Mouse (Mus musculus) lung, embryonic 14.5 days (tissue): Measurements from ENCODE around the gene Atl3. TPM values are rescaled to one million over a fixed set of nuclear protein-coding genes. Genes with fewer than 3 reads are reported as not detected.
A peak's percentile ranks its signal among the peaks of the same experiment; 100 is the strongest.

Experiments
- ATAC-seq: fragments of 200-750 bp; cut with Nextera tagmentation; 2 replicates; pipeline ENCODE4 v1.8.0; 2017; ENCODE audit warnings: mild to moderate bottlenecking, moderate TSS enrichment, moderate library complexity; ENCODE audit not compliant: insufficient read depth
- DNase-seq: peaks from one replicate; pipeline ENCODE4 v3.0.0-alpha.2; 2015
- H3K27ac ChIP-seq: fragments of 300-500 bp; sonication (generic); 2 replicates; pipeline ENCODE4 v1.5.1; 2014; ENCODE audit warnings: low read depth, mild to moderate bottlenecking, moderate library complexity
- H3K27me3 ChIP-seq: fragments of 300-500 bp; sonication (generic); 2 replicates; pipeline ENCODE4 v1.6.1; 2014; ENCODE audit warnings: low read length, control low read depth; ENCODE audit not compliant: insufficient read depth
- H3K36me3 ChIP-seq: fragments of 300-500 bp; sonication (generic); 2 replicates; pipeline ENCODE4 v1.6.1; 2014; ENCODE audit warnings: control low read depth; ENCODE audit not compliant: insufficient read depth
- H3K4me1 ChIP-seq: fragments of 300-500 bp; sonication (generic); 2 replicates; pipeline ENCODE4 v1.6.1; 2014; ENCODE audit warnings: antibody characterized with exemption, control low read depth; ENCODE audit not compliant: insufficient read depth
- H3K4me2 ChIP-seq: fragments of 300-500 bp; sonication (generic); 2 replicates; pipeline ENCODE4 v1.6.1; 2014; ENCODE audit warnings: mild to moderate bottlenecking
- H3K4me3 ChIP-seq: fragments of 300-500 bp; sonication (generic); 2 replicates; pipeline ENCODE4 v1.5.1; 2014; ENCODE audit warnings: low read depth, low read length
- H3K9ac ChIP-seq: fragments of 300-500 bp; sonication (generic); 2 replicates; pipeline ENCODE4 v1.6.1; 2014
- H3K9me3 ChIP-seq: fragments of 300-500 bp; sonication (generic); 2 replicates; pipeline ENCODE4 v1.6.1; 2016; ENCODE audit warnings: low read depth, low read length, control low read depth
- CTCF ChIP-seq: IDR thresholded peaks from 2 replicates; pipeline ENCODE4 v1.5.1; 2016; ENCODE audit warnings: antibody characterized with exemption, low read depth
- WGBS: fragments of 180-500 bp; shearing (Covaris S2); extraction: QIAGEN DNeasy Blood & Tissue Kit; methylation state at CpG from one replicate; pipeline ENCODE4 v1.1.7; 2014; 5-methylcytosine and 5-hydroxymethylcytosine counted together
- polyA plus RNA-seq: library from polyadenylated mRNA; unstranded; fragments of >200 nt; fragmentation: Nextera tagmentation; extraction: Ambion mirVana; gene quantifications from 2 replicates; pipeline ENCODE4 v1.2.1, GENCODE M21; 2014

Atl3 gene
- polyA plus RNA-seq, 1 experiment from 2014 or later = 20.8 TPM

- Histone ChIP-seq H3K27me3 (no peaks in the 10 kb centered on the region), H3K9ac (no peak overlapping the region), H3K4me1 (no peaks in the 10 kb centered on the region), H3K4me2 (no peak overlapping the region), H3K9me3 (no peaks in the 10 kb centered on the region), H3K36me3 (no peaks in the 10 kb centered on the region), H3K4me3 (no peak overlapping the region), H3K27ac (no peak overlapping the region)
- TF ChIP-seq CTCF = no peak
- DNase-seq (no peak), ATAC-seq (no peak)
- 51% methylated on average over 3 of the region's 3 CpGs for WGBS
These were observed 74.5 kb downstream of the Atl3 start for GRCm38 (mm10) chr19:7568364-7568763.

GRCm38 (mm10) chr19:7569650-7570049, 75.8 kb downstream of the Atl3 start:
- 78% methylated on average over 5 of the region's 5 CpGs for WGBS
- Histone ChIP-seq H3K9ac (no peak overlapping the region), H3K4me1 (no peaks in the 10 kb centered on the region), H3K4me2 (no peak overlapping the region), H3K4me3 (no peak overlapping the region), H3K27ac (no peak overlapping the region), H3K9me3 (no peaks in the 10 kb centered on the region), H3K36me3 (no peaks in the 10 kb centered on the region), H3K27me3 (no peaks in the 10 kb centered on the region)
- no peak for ATAC-seq
- DNase-seq = no peak
- no peak for TF ChIP-seq CTCF

- no peak for TF ChIP-seq CTCF
- ATAC-seq (no peak), DNase-seq (no peak)
- no peak overlapping the region for H3K9ac ChIP-seq
- no peaks in the 10 kb centered on the region for H3K9me3 ChIP-seq
- H3K4me1 ChIP-seq = no peaks in the 10 kb centered on the region
- H3K36me3 ChIP-seq = no peaks in the 10 kb centered on the region
- WGBS = 81% methylated on average over 1 of the region's 1 CpGs
- no peak overlapping the region for H3K27ac ChIP-seq
- H3K27me3 ChIP-seq = no peaks in the 10 kb centered on the region
- no peak overlapping the region for H3K4me3 ChIP-seq
- no peak overlapping the region for H3K4me2 ChIP-seq
These were observed 82.3 kb downstream of the Atl3 start for GRCm38 (mm10) chr19:7576180-7576579.

- no peak for TF ChIP-seq CTCF
- DNase-seq = peak; percentile 9
These were observed 83.9 kb downstream of the Atl3 start for GRCm38 (mm10) chr19:7577710-7578109.

GRCm38 (mm10) chr19:7581042-7581441, 87.2 kb downstream of the Atl3 start:
- DNase-seq = no peak
- peak; percentile 54; the same call in 1 of the 2 replicates for ATAC-seq
- Histone ChIP-seq H3K4me2 (no peak overlapping the region), H3K9me3 (no peaks in the 10 kb centered on the region), H3K4me1 (no peaks in the 10 kb centered on the region), H3K9ac (no peak overlapping the region), H3K27me3 (no peaks in the 10 kb centered on the region), H3K36me3 (no peaks in the 10 kb centered on the region), H3K4me3 (no peak overlapping the region), H3K27ac (no peak overlapping the region)
- no peak for TF ChIP-seq CTCF
- 25% methylated on average over 5 of the region's 5 CpGs for WGBS

More at GRCm38 (mm10) chr19:7577710-7578109, 83.9 kb downstream of the Atl3 start:
- no peak for ATAC-seq
- no peaks in the 10 kb centered on the region for H3K9me3 ChIP-seq
- no peak overlapping the region for H3K27ac ChIP-seq
- H3K27me3 ChIP-seq = no peaks in the 10 kb centered on the region
- no peak overlapping the region for H3K9ac ChIP-seq
- H3K4me2 ChIP-seq = no peak overlapping the region
- 69% methylated on average over 3 of the region's 3 CpGs for WGBS
- H3K4me3 ChIP-seq = no peak overlapping the region
- no peaks in the 10 kb centered on the region for H3K36me3 ChIP-seq
- H3K4me1 ChIP-seq = no peaks in the 10 kb centered on the region

GRCm38 (mm10) chr19:7583101-7583500, 89.3 kb downstream of the Atl3 start:
- Histone ChIP-seq H3K4me2 (peak overlapping the region; percentile 16; the same call in 1 of the 2 replicates), H3K36me3 (no peaks in the 10 kb centered on the region), H3K9me3 (no peaks in the 10 kb centered on the region), H3K27ac (no peak overlapping the region), H3K9ac (no peak overlapping the region), H3K4me1 (no peaks in the 10 kb centered on the region), H3K27me3 (no peaks in the 10 kb centered on the region), H3K4me3 (no peak overlapping the region)
- ATAC-seq = no peak
- TF ChIP-seq CTCF = no peak
- WGBS = 41% methylated on average over 7 of the region's 7 CpGs
- DNase-seq = peak; percentile 22

GRCm38 (mm10) chr19:7583599-7583998, 89.8 kb downstream of the Atl3 start:
- Histone ChIP-seq H3K4me2 (peak overlapping the region; percentile 16; the same call in 1 of the 2 replicates), H3K4me1 (no peaks in the 10 kb centered on the region), H3K27ac (no peak overlapping the region), H3K9ac (no peak overlapping the region), H3K27me3 (no peaks in the 10 kb centered on the region), H3K4me3 (no peak overlapping the region), H3K36me3 (no peaks in the 10 kb centered on the region), H3K9me3 (no peaks in the 10 kb centered on the region)
- DNase-seq = no peak
- 72% methylated on average over 3 of the region's 3 CpGs for WGBS
- TF ChIP-seq CTCF = no peak
- ATAC-seq = no peak

GRCm38 (mm10) chr19:7585279-7585678, 91.4 kb downstream of the Atl3 start:
- Histone ChIP-seq H3K9me3 (no peaks in the 10 kb centered on the region), H3K4me2 (no peak overlapping the region), H3K4me3 (no peak overlapping the region), H3K27me3 (no peaks in the 10 kb centered on the region), H3K36me3 (no peaks in the 10 kb centered on the region), H3K4me1 (no peaks in the 10 kb centered on the region), H3K27ac (no peak overlapping the region), H3K9ac (no peak overlapping the region)
- ATAC-seq (no peak), DNase-seq (no peak)
- WGBS = 82% methylated on average over 8 of the region's 8 CpGs
- no peak for TF ChIP-seq CTCF
